Mouse (Mus musculus): ENCODE data around the gene Tle2.

DNA sequence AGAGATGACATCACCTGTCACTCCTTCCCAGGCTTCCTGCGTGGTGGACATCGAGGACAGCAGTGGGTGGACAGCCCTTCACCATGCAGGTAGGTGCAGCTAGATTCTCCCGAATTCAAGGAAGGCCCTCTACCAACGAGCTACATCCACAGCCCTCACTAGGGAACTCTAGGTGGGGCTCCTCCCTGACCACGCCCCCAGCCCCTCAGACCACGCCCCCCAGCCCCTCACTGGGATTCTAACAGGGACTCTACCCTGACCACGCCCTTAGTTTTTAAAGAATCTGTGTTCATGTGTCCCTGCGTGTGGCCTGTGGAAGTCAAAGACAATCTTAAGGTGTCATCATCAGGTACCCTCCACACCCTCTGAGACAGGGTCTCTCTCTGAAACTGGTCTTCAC is 62.0 kb downstream of the Tle2 start:
- no peak for TF ChIP-seq CTCF (IDR thresholded peaks at IDR 0.05; ENCODE audit: insufficient read depth, low read length)
- TF ChIP-seq POLR2A (IDR thresholded peaks at IDR 0.05; ENCODE audit: borderline replicate concordance, extremely low read depth, low read depth, low read length) = no peak
